In the genomic region with DNA sequence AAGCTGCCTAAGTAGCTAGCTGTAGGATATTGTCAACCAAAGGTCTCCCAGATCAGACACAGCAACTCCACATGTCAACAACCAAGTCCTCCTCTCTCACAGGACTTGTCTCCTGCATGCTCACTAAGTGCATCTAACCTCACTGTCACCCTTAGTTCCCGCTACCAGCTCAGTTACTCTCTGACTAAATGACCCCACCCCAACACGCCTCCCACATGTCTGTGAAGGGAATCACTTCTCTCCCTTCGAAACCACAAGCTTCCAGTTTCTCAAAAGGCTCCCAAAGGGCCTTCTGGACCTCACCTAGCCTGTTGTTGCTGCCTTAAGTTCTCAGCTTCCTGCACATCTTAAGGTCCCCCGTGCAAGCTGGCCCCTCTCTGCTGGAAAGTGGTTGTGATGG, we compare ENCODE assay signal across 15 mouse cellular contexts. TPM values are rescaled to one million over a fixed set of nuclear protein-coding genes. Genes with fewer than 3 reads are reported as not detected.
DNase-seq lines count a peak whose midpoint lies in the region; ATAC-seq lines count a peak whose summit lies in the region.
"Had no signal": no experiment of that assay in that cellular context is flagged by ENCODE, and none has a peak within 500 bp of the region (broad histone marks: within the 10 kb centered on the region; RNA-seq: fewer than 3 reads in every experiment).

No protein-coding gene starts in this region.

- WGBS in heart, embryonic 13.5 days, result 69% methylated on average over 4 of the region's 4 CpGs
- WGBS in liver, embryonic 12.5 days (ENCODE audit: insufficient replicate concordance), result 34% methylated on average over 4 of the region's 4 CpGs

- H3K9ac ChIP-seq in heart, embryonic 13.5 days, result no peak overlapping the region
- H3K9ac ChIP-seq in liver, embryonic 12.5 days, result peak overlapping the region; percentile 68
- H3K9ac ChIP-seq: embryonic facial prominence, embryonic 13.5 days; midbrain, embryonic 12.5 days had no signal

- no peak overlapping the region for H3K27ac ChIP-seq in heart, embryonic 13.5 days (replicated peaks)
- H3K27ac ChIP-seq in liver, embryonic 12.5 days, result peak overlapping the region; percentile 97
- H3K27ac ChIP-seq: embryonic facial prominence, embryonic 13.5 days; midbrain, embryonic 12.5 days had no signal

- intact Hi-C loops in heart, postnatal 25 days (cut with DNase I), result no loop called here

- no peaks in the 10 kb centered on the region for H3K27me3 ChIP-seq in heart, embryonic 13.5 days (replicated peaks)
- H3K27me3 ChIP-seq in liver, embryonic 12.5 days (replicated peaks), result no peaks in the 10 kb centered on the region
- H3K27me3 ChIP-seq: embryonic facial prominence, embryonic 13.5 days; midbrain, embryonic 12.5 days had no signal

- no peak overlapping the region for H3K4me3 ChIP-seq in heart, embryonic 13.5 days
- peak overlapping the region; percentile 37 for H3K4me3 ChIP-seq in liver, embryonic 12.5 days
- H3K4me3 ChIP-seq: embryonic facial prominence, embryonic 13.5 days; midbrain, embryonic 12.5 days had no signal

- H3K9me3 ChIP-seq in heart, embryonic 13.5 days, result no peaks in the 10 kb centered on the region
- no peaks in the 10 kb centered on the region for H3K9me3 ChIP-seq in liver, embryonic 12.5 days (replicated peaks)
- H3K9me3 ChIP-seq: embryonic facial prominence, embryonic 13.5 days; midbrain, embryonic 12.5 days had no signal

- no peak for ATAC-seq in heart, embryonic 13.5 days (ENCODE audit: extremely low read depth, insufficient number of reproducible peaks, low FRiP score, low TSS enrichment)
- peak; percentile 28 for ATAC-seq in erythroblast, adult 5-6 weeks (replicated peaks; ENCODE audit: low FRiP score, poor library complexity, severe bottlenecking)
- ATAC-seq in liver, embryonic 12.5 days, result no peak
- peak; percentile 51; the same call in 1 of the 2 replicates for ATAC-seq in monocyte, adult 5-6 weeks (replicated peaks; ENCODE audit: insufficient number of reproducible peaks, low FRiP score, low TSS enrichment, poor library complexity, severe bottlenecking)
- ATAC-seq: forebrain, embryonic 16.5 days had no signal

- peak overlapping the region; percentile 7; the same call in 1 of the 2 replicates for H3K4me2 ChIP-seq in heart, embryonic 13.5 days
- peak overlapping the region; percentile 70 for H3K4me2 ChIP-seq in liver, embryonic 12.5 days
- H3K4me2 ChIP-seq: embryonic facial prominence, embryonic 13.5 days; midbrain, embryonic 12.5 days had no signal

- no peaks in the 10 kb centered on the region for H3K36me3 ChIP-seq in heart, embryonic 13.5 days
- no peaks in the 10 kb centered on the region for H3K36me3 ChIP-seq in liver, embryonic 12.5 days
- H3K36me3 ChIP-seq: embryonic facial prominence, embryonic 13.5 days; midbrain, embryonic 12.5 days had no signal

- no peak for DNase-seq in heart, postnatal 25 days (ENCODE audit: low spot score)
- DNase-seq in left cerebral cortex, adult 8-10 months (ENCODE audit: low spot score in 2 of 2), result no peak
- DNase-seq in frontal cortex, postnatal 10 days (ENCODE audit: low spot score in 2 of 2), result no peak
- DNase-seq in spleen, adult 12 weeks (ENCODE audit: low spot score), result no peak
- DNase-seq: cerebellum, adult 9-10 months; gastrocnemius, postnatal 36 days; heart, postnatal 10 days; right cerebral cortex, adult 18-20 months had no signal

- H3K4me1 ChIP-seq in heart, embryonic 13.5 days, result peaks cover 18% of the 10 kb centered on the region
- peaks cover 80% of the 10 kb centered on the region for H3K4me1 ChIP-seq in liver, embryonic 12.5 days

RNA-seq across cellular contexts. Expression of gene Hipk2, which starts 25.2 kb away (rescaled TPM):
- polyA plus RNA-seq in heart, embryonic 13.5 days (2015; fragmentation: Nextera tagmentation; extraction: Ambion mirVana), result 9.5 and 10.4 TPM in 2 replicates
- total RNA-seq in heart, postnatal 25 days (2021), result 10 to 100 TPM; 97.0 to 99.4 TPM
- total RNA-seq in erythroblast, adult 5-6 weeks (2015; ENCODE audit: low replicate concordance), result 127 and 168 TPM in 2 replicates
- total RNA-seq in erythroblast, adult 5-6 weeks (2017; ENCODE audit: low replicate concordance), result 72.9 and 90.6 TPM in 2 replicates
- polyA plus RNA-seq in liver, embryonic 12.5 days (2016; fragmentation: Nextera tagmentation; extraction: Ambion mirVana), result 26.8 and 28.9 TPM in 2 replicates
- total RNA-seq in monocyte, adult 5-6 weeks (2017), result 12.4 to 19.1 TPM (median 13.0 TPM) in 3 replicates
- 10 to 100 TPM; 63.1 to 76.0 (median 71.7) TPM for total RNA-seq in left cerebral cortex, adult 8-10 months (2022)

RNA-seq across cellular contexts. Expression of gene Tbxas1, which starts 25.9 kb away (rescaled TPM):
- polyA plus RNA-seq in heart, embryonic 13.5 days (2015; fragmentation: Nextera tagmentation; extraction: Ambion mirVana), result 2.4 TPM in 2 replicates
- 1 to 10 TPM; 1.8 to 2.0 TPM for total RNA-seq in heart, postnatal 25 days (2021)
- total RNA-seq in erythroblast, adult 5-6 weeks (2015; ENCODE audit: low replicate concordance), result 55.9 and 63.7 TPM in 2 replicates
- 83.5 and 85.7 TPM in 2 replicates for total RNA-seq in erythroblast, adult 5-6 weeks (2017; ENCODE audit: low replicate concordance)
- 11.3 and 12.9 TPM in 2 replicates for polyA plus RNA-seq in liver, embryonic 12.5 days (2016; fragmentation: Nextera tagmentation; extraction: Ambion mirVana)
- total RNA-seq in monocyte, adult 5-6 weeks (2017), result 10.7 to 19.2 TPM (median 18.1 TPM) in 3 replicates
- total RNA-seq in left cerebral cortex, adult 8-10 months (2022), result 1 to 10 TPM; 3.1 to 8.2 (median 5.0) TPM

Comparison
In these comparisons a context has a peak if more than half of its experiments do, and no peak if none do; other contexts are left out.
1. ATAC-seq: peak in erythroblast, adult 5-6 weeks (single experiment) and monocyte, adult 5-6 weeks (single experiment); none in heart, embryonic 13.5 days (single experiment) and liver, embryonic 12.5 days (single experiment).